Mouse (Mus musculus) B cell, adult 2 months (primary cell): ENCODE data around the gene Gm8237.
A peak's percentile ranks its signal among the peaks of the same experiment; 100 is the strongest.
"Not testable (repeated sequence)": the region's sequence is repeated elsewhere in the genome, so short reads cannot be mapped to it uniquely, and the experiment has no call there.

Experiments used
- DNase-seq, 2 experiments: peaks; one replicate each; pipeline ENCODE4 v3.0.0; 2022

The Gm8237 gene

DNA sequence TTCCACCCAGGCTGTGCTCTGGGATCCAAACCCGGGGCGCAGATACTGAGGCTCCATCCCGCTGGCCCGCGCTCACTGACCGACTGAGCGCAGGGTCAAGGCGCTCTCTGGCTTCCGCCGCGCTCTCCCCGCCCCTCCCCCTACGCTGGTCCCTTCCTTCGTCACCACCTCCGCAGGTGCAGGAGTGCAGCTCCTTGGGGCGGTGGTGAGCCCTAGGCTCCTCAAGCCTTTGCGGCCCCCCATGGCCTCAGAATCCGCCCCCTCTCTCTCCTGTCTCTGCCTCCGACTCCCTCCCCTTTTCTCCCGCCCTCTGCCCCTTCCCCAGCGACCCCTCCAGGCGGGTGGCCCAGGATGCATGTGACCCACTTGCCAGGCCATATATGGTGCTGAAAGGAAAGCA is at the start of gene Gm8237:
Gm8237 (minus strand) TSS at position 142 of the 400 bp plus-strand sequence.
- DNase-seq, result not testable (repeated sequence)

DNA sequence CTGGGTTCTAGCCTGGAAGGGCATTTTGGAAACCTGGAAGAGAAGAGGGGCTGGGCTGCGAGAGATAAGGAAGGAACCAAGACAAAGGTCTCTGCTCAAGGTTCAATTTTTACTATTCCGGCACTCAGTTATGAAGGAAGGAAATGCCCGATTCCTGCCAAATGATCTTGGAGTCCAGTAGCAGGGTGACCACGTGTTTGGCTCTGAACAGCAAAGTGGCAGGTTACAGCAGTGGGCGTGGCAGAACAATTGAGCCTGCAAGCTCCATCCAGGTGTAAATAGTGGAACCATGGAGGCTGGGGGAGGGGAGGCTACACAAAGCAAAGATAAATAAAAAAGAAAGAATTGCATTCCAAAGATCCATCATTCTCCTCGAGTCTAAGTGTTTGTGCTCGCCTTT is 43.1 kb upstream of the Gm8237 start:
- not testable (repeated sequence) for DNase-seq

DNA sequence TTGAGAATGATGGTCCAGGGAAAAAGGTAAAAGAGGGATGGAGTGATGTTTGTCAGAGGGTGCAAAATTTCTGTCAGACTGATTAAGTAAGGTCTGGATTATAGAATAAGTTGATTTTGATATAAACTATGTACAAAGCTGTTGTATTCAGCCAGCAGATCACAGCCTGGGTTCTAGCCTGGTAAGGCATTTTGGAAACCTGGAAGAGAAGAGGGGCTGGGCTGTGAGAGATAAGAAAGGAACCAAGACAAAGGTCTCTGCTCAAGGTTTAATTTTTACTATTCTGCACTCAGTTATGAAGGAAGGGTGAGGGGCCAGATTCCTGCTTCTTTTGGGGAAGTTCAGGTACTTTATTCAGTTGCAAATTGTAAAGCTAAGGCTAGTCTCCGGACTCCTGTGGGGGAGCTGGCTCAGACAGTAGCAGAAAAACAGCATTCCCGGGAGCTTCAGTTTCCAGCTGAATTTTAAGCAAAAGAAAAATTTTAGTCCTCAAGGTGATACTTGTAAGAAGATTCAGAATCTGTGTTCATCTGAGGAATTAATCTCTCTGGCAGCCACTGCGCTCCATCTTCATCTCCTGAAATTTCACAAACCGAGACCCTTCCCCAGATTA is 38.3 kb upstream of the Gm8237 start:
- peak in 1 of 2 experiments; percentile 1 for DNase-seq

DNA sequence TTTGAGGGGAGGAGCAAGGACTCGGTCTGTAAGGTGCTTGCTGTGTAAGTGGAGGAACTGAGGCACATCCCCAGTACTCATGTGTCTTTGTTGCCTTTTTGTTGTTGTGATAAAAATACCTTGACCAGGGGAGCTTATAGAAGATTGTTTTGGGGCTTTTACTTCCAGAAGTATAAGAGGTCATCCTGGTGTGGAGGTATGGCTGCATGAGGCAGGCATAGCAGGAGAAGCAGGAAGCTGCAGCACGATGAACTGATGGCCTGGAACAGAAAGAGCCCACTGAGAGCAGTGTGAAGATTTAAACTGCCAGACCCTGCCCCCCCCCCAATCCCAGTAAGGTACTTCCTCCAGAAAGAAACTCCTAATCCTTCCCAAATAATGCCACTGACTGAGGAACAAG is 33.5 kb upstream of the Gm8237 start:
- not testable (repeated sequence) for DNase-seq

DNA sequence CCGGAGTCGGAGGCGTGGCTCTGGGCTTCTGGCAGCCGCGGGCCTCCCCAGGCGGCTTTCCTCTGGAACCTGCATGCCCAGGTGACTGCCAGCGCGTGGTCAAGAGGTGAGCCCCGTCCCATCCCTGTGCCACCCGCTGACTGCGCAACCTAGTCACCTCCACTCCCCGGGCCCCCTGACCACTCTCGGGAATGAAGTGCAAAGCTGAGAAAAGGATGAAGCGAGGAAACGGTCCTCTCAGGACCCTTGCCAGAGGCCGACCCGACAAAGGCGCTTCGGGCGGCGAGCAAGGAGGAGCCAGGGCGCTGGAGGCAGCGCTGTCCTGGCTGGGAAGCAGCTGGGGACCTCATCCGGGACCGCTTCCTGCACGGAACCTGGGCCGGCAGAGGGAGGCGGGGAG is 391 bp downstream of the Gm8237 start:
- DNase-seq, result not testable (repeated sequence)

DNA sequence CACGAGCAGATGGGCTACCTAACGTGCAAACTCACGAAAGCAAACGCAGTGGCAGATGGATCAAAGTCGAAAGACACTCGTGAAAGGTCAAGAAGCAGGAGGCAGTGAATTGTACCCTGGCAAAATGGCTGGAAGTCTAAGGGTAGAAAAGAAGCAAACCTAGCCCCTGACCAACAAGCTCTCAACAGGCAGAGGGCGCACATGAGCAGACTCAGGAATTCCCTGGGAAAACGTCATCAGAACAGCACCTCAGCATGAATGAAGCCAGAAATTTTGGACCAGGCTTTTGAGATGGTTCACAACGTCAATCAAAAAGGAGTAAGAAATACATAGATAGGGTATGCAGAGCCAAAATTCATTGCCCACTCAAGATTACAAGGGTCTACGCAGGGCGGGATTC is 1.0 kb downstream of the Gm8237 start:
- DNase-seq, result not testable (repeated sequence)

DNA sequence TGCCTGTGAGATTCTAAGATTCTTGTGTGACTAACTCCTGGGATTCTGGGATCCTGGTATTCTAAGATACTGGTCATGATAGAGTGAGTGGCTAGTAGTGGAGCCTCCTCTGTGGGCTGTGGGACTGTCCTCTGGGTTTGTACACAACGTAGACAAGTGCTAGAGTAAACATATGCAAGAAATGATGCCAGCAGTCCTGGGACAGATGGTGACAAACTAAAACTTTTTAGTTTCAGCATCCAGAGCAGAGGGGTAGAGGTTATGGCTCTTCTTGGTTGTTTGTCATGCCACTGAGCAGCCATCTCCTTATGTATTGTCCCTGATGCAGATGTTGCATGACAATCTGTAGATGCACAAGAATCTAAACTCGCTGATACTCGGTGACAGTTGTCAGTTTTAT is 24.3 kb downstream of the Gm8237 start:
- peak in 1 of 2 experiments; percentile 1 for DNase-seq

DNA sequence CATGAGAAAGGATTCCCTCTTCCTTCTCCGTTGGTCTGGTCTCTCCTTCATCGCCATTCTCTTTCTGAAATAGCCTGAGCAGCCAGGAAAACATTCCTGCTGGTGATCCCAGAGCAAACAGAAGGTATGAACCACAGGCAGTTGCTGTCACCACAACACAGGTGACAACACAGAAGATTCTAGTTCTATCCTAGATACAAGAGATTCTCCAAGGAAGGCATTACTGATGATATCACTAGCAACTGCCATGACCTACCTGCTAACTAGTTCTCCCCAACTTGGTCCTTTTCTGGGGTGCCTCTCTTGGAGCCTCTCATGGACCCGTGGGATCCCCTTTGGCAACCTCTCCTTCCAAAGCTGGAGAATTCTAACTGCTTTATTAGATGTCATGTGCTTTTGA is 50.0 kb downstream of the Gm8237 start, which contains the start of gene Gm3424:
Gm3424 (minus strand) TSS at position 101 of the 400 bp plus-strand sequence.
- not testable (repeated sequence) for DNase-seq

DNA sequence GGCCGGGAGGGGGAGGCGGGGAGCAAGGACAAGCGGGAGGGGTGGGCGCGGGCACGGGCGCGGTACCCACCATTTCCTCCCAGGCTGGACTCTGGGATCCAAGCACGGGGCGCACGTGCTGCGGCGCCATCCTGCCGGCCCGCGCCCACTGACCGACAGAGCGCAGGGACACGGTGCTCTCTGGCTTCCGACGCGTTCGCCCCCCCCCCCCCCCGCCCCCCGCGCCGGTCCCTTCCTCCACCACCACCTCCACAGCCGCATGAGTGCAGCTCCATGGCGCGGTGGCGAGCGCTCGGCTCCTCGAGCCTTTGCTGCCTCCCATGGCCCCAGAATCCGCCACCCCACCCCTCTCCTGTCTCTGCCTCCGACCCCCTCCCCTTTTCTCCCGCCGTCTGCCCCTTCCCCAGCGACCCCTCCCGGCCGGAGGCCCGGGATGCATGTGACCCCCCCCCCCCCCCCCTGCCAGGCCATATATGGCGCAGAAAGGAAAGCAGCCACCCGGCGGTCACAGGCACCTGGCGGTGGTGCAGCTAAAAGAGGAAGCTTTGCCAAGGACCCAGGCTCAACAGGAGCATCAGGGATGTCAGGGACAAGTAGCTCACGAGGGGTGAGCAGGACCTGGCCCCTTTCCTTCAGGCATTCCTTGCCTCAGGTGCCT is 67.4 kb downstream of the Gm8237 start:
- DNase-seq, result not testable (repeated sequence)
